Mouse (Mus musculus) intestine, embryonic 16.5 days (tissue): ENCODE data around the gene Usp8. TPM values are rescaled to one million over a fixed set of nuclear protein-coding genes. Genes with fewer than 3 reads are reported as not detected.

Experiments used
- ATAC-seq: fragments of 200-750 bp; cut with Nextera tagmentation; 2 replicates; pipeline ENCODE4 v1.8.0; 2017; ENCODE audit warnings: moderate TSS enrichment, moderate library complexity
- H3K27ac ChIP-seq: fragments of 300-500 bp; sonication (generic); 2 replicates; pipeline ENCODE4 v1.5.1; 2014; ENCODE audit warnings: mild to moderate bottlenecking, low read length
- H3K27me3 ChIP-seq: fragments of 300-500 bp; sonication (generic); replicated peaks from 2 replicates; pipeline ENCODE4 v1.6.1; 2014; ENCODE audit warnings: low read length, control low read depth, mixed read lengths; ENCODE audit not compliant: control insufficient read depth, insufficient read depth
- H3K36me3 ChIP-seq: fragments of 300-500 bp; sonication (generic); 2 replicates; pipeline ENCODE4 v1.6.1; 2014; ENCODE audit warnings: low read length, control low read depth; ENCODE audit not compliant: control insufficient read depth, insufficient read depth
- H3K4me1 ChIP-seq: fragments of 300-500 bp; sonication (generic); 2 replicates; pipeline ENCODE4 v1.6.1; 2014; ENCODE audit warnings: low read length, control low read depth, mixed read lengths; ENCODE audit not compliant: control insufficient read depth, insufficient read depth
- H3K4me2 ChIP-seq: fragments of 300-500 bp; sonication (generic); 2 replicates; pipeline ENCODE4 v1.6.1; 2014; ENCODE audit warnings: low read depth, low read length, control low read depth
- H3K4me3 ChIP-seq: fragments of 300-500 bp; sonication (generic); 2 replicates; pipeline ENCODE4 v1.5.1; 2014; ENCODE audit warnings: mild to moderate bottlenecking, low read length
- H3K9ac ChIP-seq: fragments of 300-500 bp; sonication (generic); 2 replicates; pipeline ENCODE4 v1.6.1; 2014; ENCODE audit warnings: low read depth, low read length
- H3K9me3 ChIP-seq: fragments of 300-500 bp; sonication (generic); 2 replicates; pipeline ENCODE4 v1.6.1; 2016; ENCODE audit warnings: low read length, control low read depth; ENCODE audit not compliant: control insufficient read depth
- WGBS: fragments of 180-500 bp; shearing (Covaris S2); extraction: QIAGEN DNeasy Blood & Tissue Kit; methylation state at CpG from one replicate; pipeline ENCODE4 v1.1.7; 2014; 5-methylcytosine and 5-hydroxymethylcytosine counted together
- polyA plus RNA-seq: library from polyadenylated mRNA; unstranded; fragments of >200 nt; fragmentation: Nextera tagmentation; extraction: Ambion mirVana; gene quantifications from 2 replicates; pipeline ENCODE4 v1.2.1, GENCODE M21; 2015

Gene Usp8
- polyA plus RNA-seq, 1 experiment from 2014 or later: 33.6 TPM

- Histone ChIP-seq H3K9ac (no peak overlapping the region), H3K4me2 (no peak overlapping the region), H3K4me1 (peaks cover 11% of the 10 kb centered on the region), H3K27me3 (no peaks in the 10 kb centered on the region), H3K27ac (peak overlapping the region; percentile 26), H3K4me3 (no peak overlapping the region), H3K36me3 (0 out of 2 replicates have a peak, but pooled peaks cover 8% of the 10 kb centered on the region), H3K9me3 (no peaks in the 10 kb centered on the region)
- ATAC-seq: peak; percentile 62
- WGBS: 39% methylated on average over 9 of the region's 9 CpGs
These were observed 80.7 kb downstream of the Usp8 start for GRCm38 (mm10) chr2:126787721-126788342.

GRCm38 (mm10) chr2:126792611-126793010, 85.5 kb downstream of the Usp8 start:
- H3K27ac ChIP-seq: no peak overlapping the region
- no peak overlapping the region for H3K4me2 ChIP-seq
- no peaks in the 10 kb centered on the region for H3K9me3 ChIP-seq
- 76% methylated on average over 5 of the region's 5 CpGs for WGBS
- no peak overlapping the region for H3K4me3 ChIP-seq
- 0 out of 2 replicates have a peak, but pooled peaks cover 12% of the 10 kb centered on the region for H3K36me3 ChIP-seq
- H3K27me3 ChIP-seq: no peaks in the 10 kb centered on the region
- H3K9ac ChIP-seq: no peak overlapping the region
- H3K4me1 ChIP-seq: peaks cover 7% of the 10 kb centered on the region
- no peak for ATAC-seq

- Histone ChIP-seq H3K4me1 (no peaks in the 10 kb centered on the region), H3K9me3 (no peaks in the 10 kb centered on the region), H3K9ac (no peak overlapping the region), H3K27ac (no peak overlapping the region), H3K4me2 (no peak overlapping the region), H3K4me3 (no peak overlapping the region), H3K27me3 (no peaks in the 10 kb centered on the region), H3K36me3 (peaks cover 12% of the 10 kb centered on the region; the same call in 1 of the 2 replicates)
- WGBS: 82% methylated on average over 3 of the region's 3 CpGs
- no peak for ATAC-seq
These were observed 88.6 kb downstream of the Usp8 start for GRCm38 (mm10) chr2:126795708-126796107.

GRCm38 (mm10) chr2:126798455-126798854, 91.3 kb downstream of the Usp8 start:
- Histone ChIP-seq H3K4me2 (no peak overlapping the region), H3K4me1 (no peaks in the 10 kb centered on the region), H3K36me3 (peaks cover 7% of the 10 kb centered on the region; the same call in 1 of the 2 replicates), H3K9ac (no peak overlapping the region), H3K9me3 (no peaks in the 10 kb centered on the region), H3K27me3 (no peaks in the 10 kb centered on the region), H3K4me3 (no peak overlapping the region), H3K27ac (no peak overlapping the region)
- WGBS: 84% methylated on average over 5 of the region's 5 CpGs
- ATAC-seq: no peak

- peaks cover 2% of the 10 kb centered on the region; the same call in 1 of the 2 replicates for H3K36me3 ChIP-seq
- no peaks in the 10 kb centered on the region for H3K27me3 ChIP-seq
- no peak overlapping the region for H3K27ac ChIP-seq
- H3K4me1 ChIP-seq: no peaks in the 10 kb centered on the region
- no peak overlapping the region for H3K9ac ChIP-seq
- no peak overlapping the region for H3K4me3 ChIP-seq
- no peak for ATAC-seq
- WGBS: 94% methylated on average over 3 of the region's 3 CpGs
- H3K9me3 ChIP-seq: no peaks in the 10 kb centered on the region
- no peak overlapping the region for H3K4me2 ChIP-seq
These were observed 94.9 kb downstream of the Usp8 start for GRCm38 (mm10) chr2:126801980-126802379.

Other genes starting within 250 kb of the Usp8 start
- 0.21 and 0.46 TPM in 2 replicates for gene Atp8b4, start 206.7 kb upstream of the Usp8 start, polyA plus RNA-seq
- 3.0 and 3.6 TPM in 2 replicates for gene Slc27a2, start 154.9 kb upstream of the Usp8 start, polyA plus RNA-seq
- gene Hdc, start 88.0 kb upstream of the Usp8 start, polyA plus RNA-seq: 2.9 and 3.5 TPM in 2 replicates
- gene Gabpb1, start 31.0 kb upstream of the Usp8 start, polyA plus RNA-seq: 31.5 and 33.1 TPM in 2 replicates
- 1.4 and 1.5 TPM in 2 replicates for gene Usp50, start 76.1 kb downstream of the Usp8 start, polyA plus RNA-seq
- gene Trpm7, start 168.9 kb downstream of the Usp8 start, polyA plus RNA-seq: 33.0 and 37.8 TPM in 2 replicates
- gene Sppl2a, start 225.9 kb downstream of the Usp8 start, polyA plus RNA-seq: 57.8 and 64.3 TPM in 2 replicates